Mouse (Mus musculus): ENCODE measurements around the gene Trib3.

DNA sequence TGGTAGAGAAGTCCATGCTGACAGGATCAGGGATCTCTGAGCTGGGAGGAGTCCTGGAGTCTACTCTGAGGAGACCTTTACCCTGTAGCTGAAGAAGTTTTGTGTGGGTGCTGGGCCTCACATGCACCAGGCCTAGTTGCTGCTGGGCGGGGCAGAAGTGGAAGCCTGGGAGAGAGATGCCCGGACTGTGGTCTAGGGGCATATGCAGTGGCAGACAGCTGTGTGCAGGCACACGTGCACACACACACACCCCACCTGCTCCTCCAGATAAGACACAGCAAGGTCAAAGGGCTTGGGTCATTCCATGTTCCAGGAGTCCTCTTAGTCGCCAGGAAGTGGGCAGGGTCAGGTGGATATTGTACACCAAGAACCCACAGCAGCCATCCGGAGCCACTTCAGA lies 15.8 kb upstream of the Trib3 start:
- TF ChIP-seq POLR2A (IDR thresholded peaks at IDR 0.05; ENCODE audit: control insufficient read depth, extremely low read depth, insufficient read depth, low read length, poor library complexity) (no peak), CTCF (IDR thresholded peaks at IDR 0.05; ENCODE audit: borderline replicate concordance, control insufficient read depth, extremely low read depth, insufficient read depth, low read length, poor library complexity) (no peak)
